Mouse (Mus musculus): ENCODE results near the gene Tex13c1. TPM values are rescaled to one million over a fixed set of nuclear protein-coding genes. Genes with fewer than 3 reads are reported as not detected.

Tex13c1 gene
- polyA plus RNA-seq (2015; fragmentation: Nextera tagmentation; extraction: Ambion mirVana) = not detected in 2 replicates

GRCm38 (mm10) chrX:43590860-43591259 lies at the start of gene Tex13c1:
Gene Tex13c1 (plus strand): TSS chrX:43591160.
- no peaks in the 10 kb centered on the region for H3K4me1 ChIP-seq (ENCODE audit: control insufficient read depth, low read depth, low read length)
- H3K4me3 ChIP-seq (ENCODE audit: low read depth, low read length) = no peak within 1 kb of the TSS
- no peaks in the 10 kb centered on the region for H3K36me3 ChIP-seq (ENCODE audit: control insufficient read depth, insufficient read depth)
- no peaks in the 10 kb centered on the region for H3K9me3 ChIP-seq (replicated peaks; ENCODE audit: control insufficient read depth, low read length)
- no peak within 1 kb of the TSS for H3K4me2 ChIP-seq (ENCODE audit: low read depth, low read length)
- 52% methylated on average over 3 of the region's 3 CpGs for WGBS (ENCODE audit: insufficient replicate concordance)
- H3K27me3 ChIP-seq (ENCODE audit: control insufficient read depth, insufficient read depth, low read depth, low read length) = no peaks in the 10 kb centered on the region
- no peak within 1 kb of the TSS for H3K9ac ChIP-seq (ENCODE audit: low read depth, low read length)
- no peak for ATAC-seq (ENCODE audit: low read depth)
- no peak within 1 kb of the TSS for H3K27ac ChIP-seq (ENCODE audit: low read length)

Other genes with a start within 250 kb of the Tex13c1 start
- 0.02 TPM in 1 of 2 replicates, not detected in the other for gene Tenm1, start 162.0 kb upstream of the Tex13c1 start, polyA plus RNA-seq (2015; fragmentation: Nextera tagmentation; extraction: Ambion mirVana)